In genomic region chr7:97765181-97765962, GRCm38 (mm10) we compare ENCODE assay signal across 10 mouse cellular contexts. TPM values are rescaled to one million over a fixed set of nuclear protein-coding genes. Genes with fewer than 3 reads are reported as not detected.
A peak's percentile ranks its signal among the peaks of the same experiment; 100 is the strongest.
DNase-seq lines count a peak whose midpoint lies in the region; ATAC-seq and TF ChIP-seq lines count a peak whose summit lies in the region.
"Had no signal": no experiment of that assay in that cellular context is flagged by ENCODE, and none has a peak within 500 bp of the region (broad histone marks: within the 10 kb centered on the region; RNA-seq: fewer than 3 reads in every experiment).

No protein-coding gene starts in this region.

- H3K9ac ChIP-seq in liver, embryonic 13.5 days = no peak overlapping the region
- H3K9ac ChIP-seq in midbrain, postnatal 0 days (replicated peaks; ENCODE audit: low read length, poor library complexity, severe bottlenecking) = no peak overlapping the region
- H3K9ac ChIP-seq: forebrain, embryonic 13.5 days; liver, embryonic 14.5 days had no signal

- no peak overlapping the region for H3K4me2 ChIP-seq in liver, embryonic 13.5 days
- H3K4me2 ChIP-seq in midbrain, postnatal 0 days (ENCODE audit: low read depth, low read length, poor library complexity, severe bottlenecking) = no peak overlapping the region
- H3K4me2 ChIP-seq: forebrain, embryonic 13.5 days had no signal

- peaks cover 26% of the 10 kb centered on the region for H3K4me1 ChIP-seq in liver, embryonic 13.5 days (replicated peaks)
- no peaks in the 10 kb centered on the region for H3K4me1 ChIP-seq in midbrain, postnatal 0 days (ENCODE audit: insufficient read depth, low read length)
- H3K4me1 ChIP-seq: forebrain, embryonic 13.5 days had no signal

- H3K4me3 ChIP-seq in liver, embryonic 13.5 days (replicated peaks) = no peak overlapping the region
- no peak overlapping the region for H3K4me3 ChIP-seq in midbrain, postnatal 0 days (ENCODE audit: low read depth, low read length)
- H3K4me3 ChIP-seq: forebrain, embryonic 13.5 days had no signal

- peak; percentile 7 for DNase-seq in gastrocnemius, adult 18-20 months (ENCODE audit: low spot score)
- no peak for DNase-seq in gastrocnemius, adult 8-10 months (ENCODE audit: low spot score in 2 of 2)
- peak; percentile 12 to 29 for DNase-seq in spleen, postnatal 36 days (ENCODE audit: low spot score in 2 of 2)
- DNase-seq in spleen, postnatal 4 days (ENCODE audit: low spot score in 2 of 2) = no peak
- no peak for DNase-seq in liver, embryonic 13.5 days
- no peak for DNase-seq in testis, postnatal 14 days (ENCODE audit: low spot score)
- no peak for DNase-seq in thymus, postnatal 36 days
- no peak for DNase-seq in midbrain, postnatal 0 days (ENCODE audit: low spot score)

- WGBS in liver, embryonic 13.5 days (ENCODE audit: insufficient replicate concordance) = 51% methylated on average over 21 of the region's 21 CpGs
- WGBS in midbrain, postnatal 0 days = 91% methylated on average over 21 of the region's 21 CpGs

- H3K27ac ChIP-seq in liver, embryonic 13.5 days = peak overlapping the region; percentile 43
- H3K27ac ChIP-seq in midbrain, postnatal 0 days (ENCODE audit: low read depth, low read length) = no peak overlapping the region
- H3K27ac ChIP-seq: forebrain, embryonic 13.5 days; liver, embryonic 14.5 days had no signal

- no peaks in the 10 kb centered on the region for H3K9me3 ChIP-seq in liver, embryonic 13.5 days (replicated peaks)
- H3K9me3 ChIP-seq in midbrain, postnatal 0 days (ENCODE audit: low read length) = no peaks in the 10 kb centered on the region
- H3K9me3 ChIP-seq: forebrain, embryonic 13.5 days had no signal

- ATAC-seq in liver, embryonic 13.5 days (ENCODE audit: low read depth) = no peak
- no peak for ATAC-seq in midbrain, postnatal 0 days (ENCODE audit: low FRiP score)
- ATAC-seq: forebrain, embryonic 13.5 days had no signal

- no peak for TF ChIP-seq CTCF in midbrain, postnatal 0 days (IDR thresholded peaks at IDR 0.05)

- H3K27me3 ChIP-seq in liver, embryonic 13.5 days = no peaks in the 10 kb centered on the region
- H3K27me3 ChIP-seq in midbrain, postnatal 0 days (ENCODE audit: insufficient read depth, low read length) = no peaks in the 10 kb centered on the region
- H3K27me3 ChIP-seq: forebrain, embryonic 13.5 days had no signal

- no peaks in the 10 kb centered on the region for H3K36me3 ChIP-seq in liver, embryonic 13.5 days
- H3K36me3 ChIP-seq in midbrain, postnatal 0 days (ENCODE audit: insufficient read depth, low read length) = no peaks in the 10 kb centered on the region

RNA-seq across cellular contexts. Expression of gene Pak1, which starts 23.0 kb away (rescaled TPM):
- 10 to 100 TPM; 19.2 to 26.1 TPM for total RNA-seq in gastrocnemius, adult 18-20 months (2021)
- total RNA-seq in gastrocnemius, adult 8-10 months (2022) = 10 to 100 TPM; 24.1 to 35.7 (median 29.4) TPM
- 6.7 and 8.8 TPM in 2 replicates for polyA plus RNA-seq in liver, embryonic 13.5 days (2015; fragmentation: Nextera tagmentation; extraction: Ambion mirVana)
- 162 and 193 TPM in 2 replicates for total RNA-seq in midbrain, postnatal 0 days (2014; rRNA removed)
- polyA plus RNA-seq in midbrain, postnatal 0 days (2015; fragmentation: Nextera tagmentation; extraction: Ambion mirVana) = 131 TPM in 2 replicates

RNA-seq across cellular contexts. Expression of gene Aqp11, which starts 27.3 kb away (rescaled TPM):
- under 1 TPM; 0.38 to 0.59 TPM for total RNA-seq in gastrocnemius, adult 18-20 months (2021)
- 1 to 10 TPM in 1 of 4 experiments, under 1 TPM in 3; 0.58 to 1.1 (median 0.70) TPM for total RNA-seq in gastrocnemius, adult 8-10 months (2022)
- 15.6 and 15.9 TPM in 2 replicates for polyA plus RNA-seq in liver, embryonic 13.5 days (2015; fragmentation: Nextera tagmentation; extraction: Ambion mirVana)
- 13.5 and 13.7 TPM in 2 replicates for total RNA-seq in midbrain, postnatal 0 days (2014; rRNA removed)
- polyA plus RNA-seq in midbrain, postnatal 0 days (2015; fragmentation: Nextera tagmentation; extraction: Ambion mirVana) = 24.0 and 25.4 TPM in 2 replicates

Comparison
In these comparisons a context has a peak if more than half of its experiments do, and no peak if none do; other contexts are left out.
1. DNase-seq: peak in gastrocnemius, adult 18-20 months (single experiment) and spleen, postnatal 36 days (2 of 2); none in gastrocnemius, adult 8-10 months (0 of 2), spleen, postnatal 4 days (0 of 2), liver, embryonic 13.5 days (single experiment), testis, postnatal 14 days (single experiment), thymus, postnatal 36 days (0 of 2) and midbrain, postnatal 0 days (single experiment).